Mouse (Mus musculus): ENCODE measurements around the gene Gm3460.
"Not testable (repeated sequence)": the region's sequence is repeated elsewhere in the genome, so short reads cannot be mapped to it uniquely, and the experiment has no call there.

The Gm3460 gene

GRCm38 (mm10) chr14:6622318-6622717 is at the start of gene Gm3460:
TSS of gene Gm3460 (minus strand) at chr14:6622418.
- DNase-seq (ENCODE audit: low read depth): not testable (repeated sequence)

GRCm38 (mm10) chr14:6606436-6606835 is 15.8 kb downstream of the Gm3460 start:
- DNase-seq (ENCODE audit: low read depth): not testable (repeated sequence)

GRCm38 (mm10) chr14:6605004-6605403 is 17.2 kb downstream of the Gm3460 start:
- not testable (repeated sequence) for DNase-seq (ENCODE audit: low read depth)

- DNase-seq (ENCODE audit: low read depth): not testable (repeated sequence)
Observed at GRCm38 (mm10) chr14:6604551-6604950, 17.7 kb downstream of the Gm3460 start.

- DNase-seq (ENCODE audit: low read depth): not testable (repeated sequence)
Observed at GRCm38 (mm10) chr14:6590513-6590912, 31.7 kb downstream of the Gm3460 start, which contains the start of gene Gm3629. TSS of gene Gm3629 (minus strand) at chr14:6590613.

Data from c-Kit-positive CD71-negative TER-119-negative erythroid progenitor cells, embryonic 14.5 days (primary cell).